Mouse (Mus musculus): ENCODE measurements around the gene Acot1. TPM values are rescaled to one million over a fixed set of nuclear protein-coding genes. Genes with fewer than 3 reads are reported as not detected.

Gene Acot1
- polyA plus RNA-seq, 2 experiments from 2014 or later: not detected

DNA sequence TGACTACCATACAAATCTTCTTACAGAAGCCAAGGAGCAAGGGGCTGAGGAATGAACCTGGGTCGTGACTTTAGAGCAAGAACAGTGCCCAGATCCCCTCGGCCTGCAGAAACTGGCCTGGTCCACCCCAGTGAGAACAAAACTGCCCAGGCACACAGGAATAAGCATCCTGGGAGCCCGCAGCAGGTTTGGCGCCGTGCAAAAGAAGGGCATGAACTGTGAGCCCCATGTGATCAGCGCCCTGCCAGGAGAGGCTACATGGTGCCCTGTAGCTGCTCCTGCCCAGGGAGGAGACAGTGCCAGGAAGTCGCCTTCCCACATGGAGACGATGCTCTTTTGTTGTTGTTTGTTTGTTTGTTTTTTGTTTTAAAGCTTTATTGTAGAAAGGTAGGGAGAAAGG lies 55.3 kb downstream of the Acot1 start:
- no peak for ATAC-seq

DNA sequence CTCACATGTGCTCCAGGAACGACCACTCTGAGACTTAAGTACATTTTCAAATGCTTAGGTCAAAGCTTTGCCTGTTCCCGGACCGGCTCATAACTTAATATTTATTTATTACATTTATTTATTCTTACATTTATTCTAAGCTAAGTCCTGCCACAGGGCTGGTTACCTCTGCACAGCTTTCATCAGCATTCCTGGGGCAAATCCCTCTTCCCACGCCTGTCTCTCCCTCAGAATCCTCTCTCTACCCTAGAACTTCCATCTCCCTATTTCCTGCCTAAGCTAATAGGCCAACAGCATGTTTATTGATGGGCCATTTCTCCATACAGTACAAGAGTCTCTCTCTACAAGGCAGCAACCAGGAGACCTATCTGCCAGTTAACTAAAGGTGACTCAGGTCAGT lies 58.5 kb downstream of the Acot1 start:
- ATAC-seq: no peak

Other genes starting within 250 kb of the Acot1 start
- gene Papln, start 245.9 kb upstream of the Acot1 start, polyA plus RNA-seq (2017; shearing (Covaris generic)): not detected
- 10 to 100 TPM; 27.8 to 34.9 TPM for gene Numb, start 87.6 kb upstream of the Acot1 start, polyA plus RNA-seq (2017; shearing (Covaris generic))
- 1 to 10 TPM; 1.2 to 2.0 TPM for gene Riox1, start 58.9 kb upstream of the Acot1 start, polyA plus RNA-seq (2017; shearing (Covaris generic))
- not detected for gene Heatr4, start 24.6 kb upstream of the Acot1 start, polyA plus RNA-seq (2017; shearing (Covaris generic))
- 10 to 100 TPM; 24.2 to 34.4 TPM for gene Acot2, start 21.6 kb upstream of the Acot1 start, polyA plus RNA-seq (2017; shearing (Covaris generic))
- not detected for gene Acot4, start 28.9 kb downstream of the Acot1 start, polyA plus RNA-seq (2017; shearing (Covaris generic))
- gene Gm49366, start 29.4 kb downstream of the Acot1 start, polyA plus RNA-seq (2017; shearing (Covaris generic)): not detected
- not detected for gene Acot3, start 42.7 kb downstream of the Acot1 start, polyA plus RNA-seq (2017; shearing (Covaris generic))
- gene Acot5, start 59.8 kb downstream of the Acot1 start, polyA plus RNA-seq (2017; shearing (Covaris generic)): not detected
- gene Acot6, start 91.2 kb downstream of the Acot1 start, polyA plus RNA-seq (2017; shearing (Covaris generic)): under 1 TPM; 0.61 to 0.89 TPM
- under 1 TPM in 1 of 2 experiments, not detected in 1; 0.81 TPM for gene Dnal1, start 104.9 kb downstream of the Acot1 start, polyA plus RNA-seq (2017; shearing (Covaris generic))
- not detected for gene Pnma1, start 139.0 kb downstream of the Acot1 start, polyA plus RNA-seq (2017; shearing (Covaris generic))
- 1 to 10 TPM; 6.8 to 7.1 TPM for gene Elmsan1, start 209.4 kb downstream of the Acot1 start, polyA plus RNA-seq (2017; shearing (Covaris generic))